Mouse (Mus musculus): ENCODE data around the gene Pla2g3. TPM values are rescaled to one million over a fixed set of nuclear protein-coding genes. Genes with fewer than 3 reads are reported as not detected.
A peak's percentile ranks its signal among the peaks of the same experiment; 100 is the strongest.

The Pla2g3 gene
- total RNA-seq, 1 experiment from 2014 or later: 0.15 TPM

DNA sequence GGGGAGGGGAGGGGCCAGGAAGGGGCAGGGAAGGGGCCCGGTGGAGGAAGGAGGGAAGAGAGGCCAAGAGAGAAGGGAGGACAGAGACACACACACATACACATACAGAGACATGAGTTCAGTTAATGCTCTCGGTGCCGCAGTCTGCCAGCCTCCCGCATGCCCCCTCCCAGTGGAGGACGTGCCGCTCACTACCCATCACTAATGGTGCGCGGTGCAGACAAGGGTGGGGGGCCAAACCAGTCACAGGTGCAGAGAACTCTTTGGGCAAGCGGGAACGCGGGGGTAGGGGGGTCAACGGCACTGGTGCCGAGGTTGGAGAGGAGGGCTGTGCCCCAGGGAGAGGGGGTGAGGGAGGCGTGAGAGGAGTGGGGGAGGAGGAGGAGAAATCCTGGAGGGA, 32.8 kb downstream of the Pla2g3 start:
- no peak for DNase-seq

- DNase-seq: peak; percentile 44
Observed at GRCm38 (mm10) chr11:3521339-3522224, 33.5 kb downstream of the Pla2g3 start.

DNA sequence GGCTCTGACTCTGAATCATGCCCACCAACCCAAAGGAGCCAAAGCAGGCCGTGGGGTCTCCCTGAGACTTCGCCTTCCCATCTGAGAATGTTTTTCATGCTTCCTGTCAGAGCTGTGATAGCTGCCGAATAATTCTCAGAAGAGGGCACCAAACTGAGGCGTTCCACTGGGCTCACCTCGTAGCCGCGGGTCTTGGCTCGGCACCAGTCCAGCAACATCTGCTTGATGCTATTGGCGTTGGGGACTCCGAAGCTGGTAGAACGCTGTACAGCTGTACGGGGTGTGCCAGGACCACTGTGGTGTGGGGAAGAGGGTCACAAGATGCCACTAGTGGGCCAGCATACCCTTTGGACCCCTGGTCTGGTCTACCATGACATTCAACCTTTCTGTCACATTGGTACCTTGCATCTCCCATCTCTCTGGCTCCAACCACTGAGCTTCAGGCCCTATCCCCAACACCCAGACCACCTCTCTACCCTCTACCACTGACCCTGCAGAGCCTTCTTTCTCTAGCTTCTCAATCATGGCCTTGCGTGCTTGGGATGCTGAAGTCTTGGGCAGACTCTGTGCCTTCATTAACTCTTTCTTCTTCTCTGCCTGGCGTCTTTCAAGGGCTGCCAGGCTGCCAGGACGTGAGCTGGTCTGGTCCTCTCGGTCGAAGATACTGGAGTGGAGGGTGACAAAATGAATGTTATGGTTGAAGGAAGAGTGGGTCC, 34.4 kb downstream of the Pla2g3 start:
- no peak for DNase-seq

GRCm38 (mm10) chr11:3523840-3524582, 35.9 kb downstream of the Pla2g3 start:
- no peak for DNase-seq

DNA sequence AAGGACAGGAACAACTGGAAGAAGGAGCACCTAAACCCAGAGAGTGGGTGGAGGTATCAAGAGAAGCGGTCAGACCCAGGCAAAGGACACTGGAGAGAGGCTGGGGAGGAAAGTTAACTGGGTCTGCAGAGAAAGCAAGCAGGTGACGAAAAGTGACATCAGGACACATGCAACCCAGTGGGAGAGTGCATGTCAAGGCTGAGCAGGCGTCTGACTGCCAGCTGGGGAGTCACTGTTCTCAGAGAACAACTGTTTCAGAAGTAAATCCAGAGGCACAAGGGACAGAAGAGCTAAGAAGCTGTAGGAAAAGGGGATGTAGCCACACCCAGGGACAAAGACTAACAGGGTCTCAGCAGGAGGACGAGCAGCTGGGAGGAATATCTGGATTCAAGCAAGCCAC, 37.5 kb downstream of the Pla2g3 start:
- no peak for DNase-seq

- DNase-seq: no peak
Observed at GRCm38 (mm10) chr11:3526207-3526606, 38.1 kb downstream of the Pla2g3 start.

DNA sequence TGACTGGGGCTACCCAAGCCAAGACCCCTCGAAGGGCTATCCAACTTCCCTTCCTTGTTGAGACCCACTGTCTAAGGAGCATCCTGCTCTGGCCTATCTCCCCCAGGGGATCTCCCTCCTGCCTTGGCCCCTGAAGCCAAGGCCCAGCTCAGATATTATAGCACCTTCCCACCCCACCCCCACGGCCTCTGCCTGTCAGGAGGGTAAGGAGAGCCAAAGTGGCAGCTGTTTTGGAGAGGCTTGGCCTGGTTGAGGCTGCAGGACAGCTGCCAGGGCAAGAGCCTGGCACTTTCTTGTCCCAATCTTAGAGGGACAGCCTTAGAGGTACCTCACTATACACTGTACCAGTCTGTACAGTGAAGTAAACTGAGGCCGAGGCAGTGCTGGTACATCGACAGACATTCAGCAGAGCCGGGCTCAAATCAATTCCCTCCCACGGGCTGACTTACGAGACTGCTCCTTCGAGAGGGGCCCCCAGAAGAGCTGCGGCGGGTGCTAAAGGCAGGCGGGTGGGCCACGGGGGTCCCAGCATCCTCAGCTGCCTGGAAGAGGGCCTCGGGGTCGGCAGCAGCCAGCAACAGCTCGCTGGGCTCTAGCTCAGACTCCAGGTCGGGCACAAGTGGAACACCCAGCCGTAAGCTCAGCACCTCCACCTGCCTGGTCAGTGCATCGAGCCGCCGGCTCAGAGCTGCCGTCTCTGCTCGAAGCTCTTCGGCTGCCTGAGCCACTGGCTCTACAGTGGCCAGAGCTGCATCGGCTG, 39.1 kb downstream of the Pla2g3 start:
- DNase-seq: no peak

- DNase-seq: no peak
Observed at GRCm38 (mm10) chr11:3527766-3528165, 39.7 kb downstream of the Pla2g3 start.

DNA sequence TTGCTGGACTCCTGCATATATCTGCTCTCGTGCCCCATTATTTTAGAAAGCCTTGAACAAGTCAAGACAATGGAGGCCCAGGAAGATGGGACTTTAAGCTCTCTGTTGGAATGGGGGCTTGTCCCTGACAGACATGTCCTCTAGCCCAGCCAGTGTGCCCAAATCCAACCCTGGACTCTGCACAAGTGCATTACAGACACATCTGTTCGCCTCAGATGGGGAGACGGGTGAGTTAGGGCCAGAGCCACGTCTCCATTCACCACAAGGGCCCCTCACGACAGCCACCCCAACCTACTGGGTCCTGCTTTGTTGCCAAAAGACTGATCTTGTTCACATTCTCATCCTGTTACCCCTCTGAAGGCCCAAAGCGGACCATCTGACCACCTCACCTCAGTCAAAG, 40.1 kb downstream of the Pla2g3 start:
- DNase-seq: no peak

- no peak for DNase-seq
Observed at GRCm38 (mm10) chr11:3529476-3530252, 41.6 kb downstream of the Pla2g3 start.

- DNase-seq: no peak
Observed at GRCm38 (mm10) chr11:3530731-3531130, 42.6 kb downstream of the Pla2g3 start.

DNA sequence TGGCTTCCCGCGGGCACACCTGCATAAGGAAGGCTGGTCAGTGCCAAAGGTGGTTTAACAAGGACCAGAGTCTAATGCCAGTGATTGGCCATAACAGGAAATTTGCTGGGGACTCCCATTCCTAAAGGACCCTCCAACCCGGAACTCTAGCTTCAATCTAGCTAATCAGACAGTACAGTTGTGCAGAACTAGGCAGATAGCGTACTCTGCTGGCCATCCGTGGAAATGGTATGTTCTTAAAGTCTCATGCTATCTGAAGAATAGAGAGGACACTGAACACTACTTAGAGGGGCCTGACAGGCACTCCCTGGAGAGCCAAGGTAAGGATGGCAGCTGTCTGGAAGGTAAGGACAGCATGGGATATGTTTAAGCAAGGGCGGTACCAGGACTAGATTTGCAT, 43.5 kb downstream of the Pla2g3 start:
- DNase-seq: no peak

DNA sequence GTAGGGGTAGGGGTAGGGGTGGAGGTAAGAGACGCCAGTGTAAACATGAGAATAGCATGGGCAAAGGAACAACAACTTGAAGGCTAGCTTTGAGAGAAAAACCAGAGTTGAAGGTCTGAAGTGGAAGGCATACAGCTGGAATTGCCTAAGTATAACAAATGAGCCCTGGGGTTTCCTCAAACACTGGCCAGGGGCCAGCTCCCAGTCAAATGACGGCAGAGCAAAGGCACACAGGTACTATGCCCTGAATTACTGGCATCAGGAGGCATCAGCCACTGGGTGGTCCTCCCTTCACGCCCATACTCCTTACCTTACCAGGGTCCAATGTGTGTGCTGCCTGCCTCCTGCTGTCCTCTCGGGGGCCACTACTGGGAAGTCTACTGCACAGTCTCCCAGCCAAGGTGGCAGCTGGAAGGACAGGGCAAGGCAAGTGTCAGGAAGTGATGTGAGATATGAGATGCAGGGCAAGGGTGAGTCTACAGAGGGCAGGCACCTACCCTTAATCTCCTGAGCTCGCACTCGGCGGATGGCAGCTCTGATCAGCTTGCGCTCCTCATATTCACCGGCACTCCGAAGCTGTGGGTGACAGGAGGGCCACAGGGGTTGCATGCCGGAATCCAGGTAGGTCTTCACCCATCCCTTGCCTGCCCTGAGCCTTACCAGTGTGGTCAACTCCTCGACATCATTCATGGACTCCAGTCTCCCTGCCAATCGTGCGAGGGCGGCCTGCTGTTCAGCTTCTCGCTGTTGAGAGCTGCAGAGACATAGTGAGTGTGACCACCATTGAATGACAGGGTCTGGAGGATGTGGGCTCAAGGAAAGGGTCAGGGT, 44.2 kb downstream of the Pla2g3 start:
- no peak for DNase-seq

DNA sequence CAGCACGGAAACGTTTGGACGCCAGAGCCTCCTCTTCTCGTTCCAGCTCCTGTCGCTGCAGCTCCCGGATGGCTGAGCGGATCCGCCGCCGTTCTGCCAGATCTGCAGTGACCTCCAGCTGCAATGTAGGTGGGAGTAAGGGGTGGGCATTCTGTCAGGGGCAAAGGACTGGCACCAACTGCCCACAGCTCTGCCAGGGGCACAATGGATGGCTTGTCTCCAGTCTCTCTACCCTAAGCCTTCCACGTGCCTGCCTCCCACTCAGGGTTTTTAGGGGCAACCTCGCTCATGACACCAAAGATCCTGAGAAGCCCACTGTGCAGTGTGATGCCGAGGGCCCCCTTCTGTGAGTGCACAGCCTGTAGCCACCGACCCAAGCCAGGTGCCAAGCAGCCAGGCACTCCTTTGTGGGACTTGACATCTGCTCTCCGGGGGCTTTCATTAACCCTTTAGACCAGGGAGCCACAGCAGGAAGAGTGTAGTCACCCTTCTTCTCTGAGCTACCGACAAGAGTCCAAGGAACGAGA, 45.4 kb downstream of the Pla2g3 start:
- no peak for DNase-seq

GRCm38 (mm10) chr11:3534956-3535355, 46.9 kb downstream of the Pla2g3 start:
- DNase-seq: no peak

GRCm38 (mm10) chr11:3535406-3535986, 47.4 kb downstream of the Pla2g3 start:
- peak; percentile 98 for DNase-seq

GRCm38 (mm10) chr11:3536082-3536481, 48.0 kb downstream of the Pla2g3 start:
- no peak for DNase-seq

GRCm38 (mm10) chr11:3536745-3537333, 48.8 kb downstream of the Pla2g3 start:
- DNase-seq: no peak

DNA sequence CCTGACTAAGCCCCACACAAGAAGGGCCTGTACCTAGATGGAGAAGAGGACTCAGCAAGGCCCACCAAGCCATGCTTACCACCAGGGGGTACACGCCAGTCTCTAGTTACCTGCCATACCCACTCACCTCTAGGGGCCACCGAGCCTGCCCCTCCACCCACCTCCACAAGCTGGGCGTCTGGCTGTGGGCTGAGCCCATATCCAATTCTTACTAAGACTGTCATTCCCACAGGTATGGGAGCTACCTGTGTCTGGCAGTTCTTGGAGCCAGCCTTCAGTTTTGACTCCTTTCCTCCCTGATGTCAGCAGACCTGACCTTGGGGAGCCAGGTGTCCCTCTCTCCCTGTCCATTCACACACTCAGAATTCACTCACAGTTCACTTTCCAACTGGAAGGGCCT, 49.6 kb downstream of the Pla2g3 start:
- DNase-seq: no peak

All from adrenal gland, postnatal 14 days (tissue).